Mouse (Mus musculus): ENCODE results near the gene Sipa1l3. TPM values are rescaled to one million over a fixed set of nuclear protein-coding genes. Genes with fewer than 3 reads are reported as not detected.
A peak's percentile ranks its signal among the peaks of the same experiment; 100 is the strongest.

Gene Sipa1l3
- polyA plus RNA-seq, 1 experiment = 29.4 TPM

DNA sequence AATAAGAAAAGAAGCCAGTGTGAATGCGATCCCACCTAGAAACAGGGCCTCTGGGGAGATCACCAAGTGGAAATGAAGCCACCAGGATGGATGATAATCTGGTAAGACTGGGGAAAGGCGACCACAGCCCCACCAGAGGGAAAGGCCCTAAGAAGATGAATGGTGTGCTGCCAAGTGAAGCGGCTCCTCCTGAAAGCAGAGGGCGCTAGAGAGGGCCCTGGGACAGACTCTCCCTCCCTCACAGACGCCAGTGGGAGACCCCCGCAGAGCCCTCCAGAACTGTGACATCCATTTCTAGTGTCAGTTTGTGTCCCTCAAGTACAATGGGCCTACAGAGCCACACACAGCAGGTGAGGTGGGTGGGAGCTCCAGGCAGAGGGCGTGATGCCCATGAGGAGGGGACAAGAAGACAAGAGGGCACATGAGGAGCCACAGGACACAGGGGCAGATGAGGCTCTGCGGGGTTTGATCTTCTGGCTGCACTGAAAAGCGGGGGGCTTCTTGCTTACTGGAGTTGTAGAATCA lies 181.6 kb downstream of the Sipa1l3 start:
- Histone ChIP-seq H3K27ac (ENCODE audit: insufficient read depth, low read length) (no peak overlapping the region), H3K4me1 (ENCODE audit: control insufficient read depth, insufficient read depth, low read length) (no peaks in the 10 kb centered on the region), H3K36me3 (ENCODE audit: control insufficient read depth, insufficient read depth, low read length, poor library complexity, severe bottlenecking) (no peaks in the 10 kb centered on the region), H3K9me3 (replicated peaks; ENCODE audit: control insufficient read depth, insufficient read depth, low read length, poor library complexity, severe bottlenecking) (no peaks in the 10 kb centered on the region), H3K4me3 (ENCODE audit: low read depth, low read length) (no peak overlapping the region), H3K27me3 (ENCODE audit: control insufficient read depth, insufficient read depth, low read length, poor library complexity, severe bottlenecking) (no peaks in the 10 kb centered on the region), H3K9ac (ENCODE audit: low read depth, poor library complexity, severe bottlenecking) (no peak overlapping the region)
- TF ChIP-seq EP300 (IDR thresholded peaks at IDR 0.05; ENCODE audit: insufficient read depth, low read depth, low read length) (no peak), CTCF (IDR thresholded peaks at IDR 0.05; ENCODE audit: low read depth, low read length) (peak; percentile 52)

DNA sequence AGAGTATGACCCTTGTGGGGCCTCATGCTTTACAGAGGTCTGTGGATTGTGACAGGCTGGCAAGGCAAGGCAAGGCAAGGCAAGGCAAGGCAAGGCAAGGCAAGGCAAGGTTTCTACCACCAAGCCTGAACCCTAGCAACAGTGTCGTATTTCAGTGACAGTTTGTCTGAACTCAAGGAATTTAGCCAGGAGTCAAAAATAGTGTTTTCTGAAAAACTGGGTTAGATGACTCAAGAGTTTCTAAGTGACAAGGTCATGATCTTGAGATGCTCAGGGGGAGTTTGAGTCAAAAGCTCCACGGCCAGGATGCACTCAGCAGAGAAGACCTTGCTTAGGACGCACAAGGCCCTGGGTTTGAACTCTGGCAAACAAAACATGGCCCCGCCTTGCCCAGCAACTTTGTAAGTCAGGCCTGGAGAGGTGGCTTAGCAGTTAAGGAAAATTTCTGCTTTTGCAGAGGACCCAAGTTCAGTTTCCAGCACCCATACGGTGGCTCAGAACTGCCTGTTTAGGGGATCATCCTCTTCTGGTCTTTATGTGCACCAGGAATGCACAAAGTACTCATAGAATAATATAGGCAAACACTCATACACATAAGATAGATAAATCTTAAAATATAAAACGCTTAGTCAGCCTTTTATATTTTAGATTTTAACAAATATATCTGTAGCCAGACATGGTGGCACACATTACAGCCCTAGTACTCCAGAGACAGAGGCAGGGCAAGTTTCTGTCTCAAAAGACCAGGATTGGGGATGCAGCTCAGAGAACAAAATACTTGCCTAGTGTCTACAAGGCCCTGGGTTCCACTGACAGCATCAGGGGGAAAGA lies 182.4 kb downstream of the Sipa1l3 start:
- no peak overlapping the region for H3K27ac ChIP-seq (ENCODE audit: insufficient read depth, low read length)
- no peaks in the 10 kb centered on the region for H3K36me3 ChIP-seq (ENCODE audit: control insufficient read depth, insufficient read depth, low read length, poor library complexity, severe bottlenecking)
- no peak overlapping the region for H3K4me3 ChIP-seq (ENCODE audit: low read depth, low read length)
- H3K9ac ChIP-seq (ENCODE audit: low read depth, poor library complexity, severe bottlenecking) = no peak overlapping the region
- H3K4me1 ChIP-seq (ENCODE audit: control insufficient read depth, insufficient read depth, low read length) = no peaks in the 10 kb centered on the region
- TF ChIP-seq CTCF (IDR thresholded peaks at IDR 0.05; ENCODE audit: low read depth, low read length) (no peak), EP300 (IDR thresholded peaks at IDR 0.05; ENCODE audit: insufficient read depth, low read depth, low read length) (no peak), POLR2A (IDR thresholded peaks at IDR 0.05; ENCODE audit: insufficient read depth, low read length) (no peak)
- H3K9me3 ChIP-seq (replicated peaks; ENCODE audit: control insufficient read depth, insufficient read depth, low read length, poor library complexity, severe bottlenecking) = no peaks in the 10 kb centered on the region
- H3K27me3 ChIP-seq (ENCODE audit: control insufficient read depth, insufficient read depth, low read length, poor library complexity, severe bottlenecking) = no peaks in the 10 kb centered on the region

DNA sequence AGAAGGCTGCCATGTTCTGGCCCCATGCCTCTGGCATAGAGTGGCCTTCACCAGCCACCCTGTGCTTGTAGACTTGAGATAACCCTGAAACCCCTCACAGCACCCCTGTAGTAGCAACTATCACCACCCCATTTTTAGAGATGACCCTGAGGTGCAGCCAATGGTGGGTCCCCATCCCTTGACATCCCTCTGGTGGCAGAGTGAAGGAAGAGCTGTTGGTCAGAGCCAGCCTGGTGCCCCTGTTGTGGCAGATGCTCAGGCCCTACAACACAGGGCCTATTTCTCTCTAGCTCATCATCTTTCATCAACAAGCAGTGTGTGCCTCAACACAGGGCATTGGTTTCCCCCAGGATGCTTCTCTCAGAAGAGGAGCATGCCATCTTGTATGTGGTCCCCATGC lies 183.2 kb downstream of the Sipa1l3 start:
- TF ChIP-seq EP300 (IDR thresholded peaks at IDR 0.05; ENCODE audit: insufficient read depth, low read depth, low read length) (no peak), CTCF (IDR thresholded peaks at IDR 0.05; ENCODE audit: low read depth, low read length) (no peak), POLR2A (IDR thresholded peaks at IDR 0.05; ENCODE audit: insufficient read depth, low read length) (no peak)
- Histone ChIP-seq H3K27ac (ENCODE audit: insufficient read depth, low read length) (no peak overlapping the region), H3K36me3 (ENCODE audit: control insufficient read depth, insufficient read depth, low read length, poor library complexity, severe bottlenecking) (no peaks in the 10 kb centered on the region)

DNA sequence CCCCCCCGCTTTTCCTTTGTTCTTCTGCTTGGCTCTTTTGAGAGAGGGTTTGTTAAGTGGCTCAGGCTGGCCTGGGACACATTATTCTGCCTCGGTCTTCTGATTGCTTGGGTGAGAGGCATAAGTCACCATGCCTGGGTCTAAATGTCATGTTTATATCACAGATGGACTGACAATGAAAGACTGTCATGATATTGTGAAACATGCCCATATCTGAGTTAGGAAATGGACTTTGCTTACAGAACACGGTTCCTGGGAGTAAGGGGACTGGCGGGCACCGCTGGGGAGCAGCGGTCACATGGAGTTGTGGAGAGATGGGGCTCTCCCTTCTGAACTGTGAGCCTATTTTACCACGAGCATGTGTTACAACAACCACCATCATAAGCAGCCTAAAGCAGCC lies 184.3 kb downstream of the Sipa1l3 start:
- Histone ChIP-seq H3K36me3 (ENCODE audit: control insufficient read depth, insufficient read depth, low read length, poor library complexity, severe bottlenecking) (no peaks in the 10 kb centered on the region), H3K4me1 (ENCODE audit: control insufficient read depth, insufficient read depth, low read length) (no peaks in the 10 kb centered on the region), H3K4me3 (ENCODE audit: low read depth, low read length) (no peak overlapping the region), H3K27me3 (ENCODE audit: control insufficient read depth, insufficient read depth, low read length, poor library complexity, severe bottlenecking) (no peaks in the 10 kb centered on the region), H3K27ac (ENCODE audit: insufficient read depth, low read length) (no peak overlapping the region), H3K9ac (ENCODE audit: low read depth, poor library complexity, severe bottlenecking) (no peak overlapping the region), H3K9me3 (replicated peaks; ENCODE audit: control insufficient read depth, insufficient read depth, low read length, poor library complexity, severe bottlenecking) (no peaks in the 10 kb centered on the region)
- TF ChIP-seq CTCF (IDR thresholded peaks at IDR 0.05; ENCODE audit: low read depth, low read length) (no peak), POLR2A (IDR thresholded peaks at IDR 0.05; ENCODE audit: insufficient read depth, low read length) (no peak), EP300 (IDR thresholded peaks at IDR 0.05; ENCODE audit: insufficient read depth, low read depth, low read length) (no peak)

More for the DNA sequence above, 183.2 kb downstream of the Sipa1l3 start:
- Histone ChIP-seq H3K4me3 (ENCODE audit: low read depth, low read length) (no peak overlapping the region), H3K27me3 (ENCODE audit: control insufficient read depth, insufficient read depth, low read length, poor library complexity, severe bottlenecking) (no peaks in the 10 kb centered on the region), H3K4me1 (ENCODE audit: control insufficient read depth, insufficient read depth, low read length) (no peaks in the 10 kb centered on the region), H3K9me3 (replicated peaks; ENCODE audit: control insufficient read depth, insufficient read depth, low read length, poor library complexity, severe bottlenecking) (no peaks in the 10 kb centered on the region), H3K9ac (ENCODE audit: low read depth, poor library complexity, severe bottlenecking) (no peak overlapping the region)

DNA sequence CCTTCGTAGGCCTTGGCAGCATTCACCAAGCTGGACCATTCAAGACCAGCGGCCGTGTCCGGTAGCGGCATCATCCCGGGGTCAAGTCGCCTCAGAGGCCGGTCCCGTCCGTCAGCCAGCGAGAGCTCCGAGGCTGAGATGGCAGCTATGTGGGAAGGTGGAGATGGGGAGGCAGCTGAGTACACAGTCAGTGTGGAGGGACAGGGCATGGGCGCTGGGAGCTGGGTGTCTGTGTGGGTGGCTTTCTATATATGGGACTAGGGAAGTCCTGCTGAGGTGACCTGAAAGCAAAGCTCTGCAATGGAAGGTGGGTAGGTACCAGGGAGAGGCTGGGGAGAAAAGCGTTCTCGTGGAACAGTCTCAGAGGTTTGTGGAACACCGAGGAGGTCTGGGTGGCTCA lies 189.5 kb downstream of the Sipa1l3 start:
- Histone ChIP-seq H3K27ac (ENCODE audit: insufficient read depth, low read length) (no peak overlapping the region), H3K27me3 (ENCODE audit: control insufficient read depth, insufficient read depth, low read length, poor library complexity, severe bottlenecking) (no peaks in the 10 kb centered on the region), H3K4me3 (ENCODE audit: low read depth, low read length) (no peak overlapping the region), H3K9me3 (replicated peaks; ENCODE audit: control insufficient read depth, insufficient read depth, low read length, poor library complexity, severe bottlenecking) (no peaks in the 10 kb centered on the region), H3K9ac (ENCODE audit: low read depth, poor library complexity, severe bottlenecking) (no peak overlapping the region), H3K4me1 (ENCODE audit: control insufficient read depth, insufficient read depth, low read length) (no peaks in the 10 kb centered on the region), H3K36me3 (ENCODE audit: control insufficient read depth, insufficient read depth, low read length, poor library complexity, severe bottlenecking) (no peaks in the 10 kb centered on the region)
- TF ChIP-seq POLR2A (IDR thresholded peaks at IDR 0.05; ENCODE audit: insufficient read depth, low read length) (no peak), EP300 (IDR thresholded peaks at IDR 0.05; ENCODE audit: insufficient read depth, low read depth, low read length) (no peak), CTCF (IDR thresholded peaks at IDR 0.05; ENCODE audit: low read depth, low read length) (no peak)

DNA sequence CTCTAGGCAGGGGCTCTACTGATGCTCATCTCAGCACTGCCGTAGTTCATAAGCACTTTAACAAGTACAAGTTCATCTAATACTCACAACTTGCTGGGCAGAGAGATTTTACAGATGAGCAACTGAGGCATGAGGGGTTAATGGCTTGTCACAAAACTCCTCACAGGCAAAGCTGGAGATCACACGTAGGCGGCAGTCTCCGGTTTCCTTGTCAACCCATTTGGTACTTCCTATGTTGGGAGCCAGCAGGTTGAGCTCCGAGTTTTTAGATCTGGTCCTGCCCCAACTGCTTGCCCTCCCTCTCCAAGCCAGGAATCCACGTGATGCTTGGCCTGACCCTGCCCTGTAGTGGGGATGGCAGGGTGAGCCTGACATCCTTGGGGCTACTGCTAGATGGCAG lies 191.4 kb downstream of the Sipa1l3 start:
- no peak overlapping the region for H3K27ac ChIP-seq (ENCODE audit: insufficient read depth, low read length)
- H3K9ac ChIP-seq (ENCODE audit: low read depth, poor library complexity, severe bottlenecking) = no peak overlapping the region
- no peak overlapping the region for H3K4me3 ChIP-seq (ENCODE audit: low read depth, low read length)
- TF ChIP-seq POLR2A (IDR thresholded peaks at IDR 0.05; ENCODE audit: insufficient read depth, low read length) (no peak), EP300 (IDR thresholded peaks at IDR 0.05; ENCODE audit: insufficient read depth, low read depth, low read length) (no peak), CTCF (IDR thresholded peaks at IDR 0.05; ENCODE audit: low read depth, low read length) (no peak)
- H3K4me1 ChIP-seq (ENCODE audit: control insufficient read depth, insufficient read depth, low read length) = no peaks in the 10 kb centered on the region
- no peaks in the 10 kb centered on the region for H3K27me3 ChIP-seq (ENCODE audit: control insufficient read depth, insufficient read depth, low read length, poor library complexity, severe bottlenecking)
- no peaks in the 10 kb centered on the region for H3K9me3 ChIP-seq (replicated peaks; ENCODE audit: control insufficient read depth, insufficient read depth, low read length, poor library complexity, severe bottlenecking)
- no peaks in the 10 kb centered on the region for H3K36me3 ChIP-seq (ENCODE audit: control insufficient read depth, insufficient read depth, low read length, poor library complexity, severe bottlenecking)
